Mouse (Mus musculus) thymus, adult 2 months (tissue): ENCODE results near the gene Sdk2. TPM values are rescaled to one million over a fixed set of nuclear protein-coding genes. Genes with fewer than 3 reads are reported as not detected.

Experiments used
- DNase-seq: peaks from one replicate; pipeline ENCODE4 v3.0.0; 2021
- H3K27ac ChIP-seq: fragments of 200-500 bp; 2 replicates; pipeline ENCODE4 v1.5.1; 2012; ENCODE audit warnings: low read length, control low read depth; ENCODE audit not compliant: control insufficient read depth, insufficient read depth
- H3K27me3 ChIP-seq: fragments of 200-500 bp; 2 replicates; pipeline ENCODE4 v1.6.1; 2012; ENCODE audit warnings: mild to moderate bottlenecking, low read length, moderate library complexity, mixed read lengths; ENCODE audit not compliant: control insufficient read depth, insufficient read depth
- H3K36me3 ChIP-seq: fragments of 200-500 bp; 2 replicates; pipeline ENCODE4 v1.6.1; 2012; ENCODE audit warnings: mild to moderate bottlenecking, low read length, moderate library complexity; ENCODE audit not compliant: control insufficient read depth, insufficient read depth
- H3K4me1 ChIP-seq: fragments of 200-500 bp; replicated peaks from 2 replicates; pipeline ENCODE4 v1.6.1; 2012; ENCODE audit warnings: low read length; ENCODE audit not compliant: control insufficient read depth, insufficient read depth
- H3K4me3 ChIP-seq: fragments of 200-500 bp; 2 replicates; pipeline ENCODE4 v1.5.1; 2012; ENCODE audit warnings: mild to moderate bottlenecking, low read length, control low read depth, moderate library complexity; ENCODE audit not compliant: control insufficient read depth, insufficient read depth
- CTCF ChIP-seq: fragments of 200-500 bp; IDR thresholded peaks from 2 replicates; pipeline ENCODE4 v1.5.1; 2012; ENCODE audit warnings: mild to moderate bottlenecking, control low read depth, low read length, moderate library complexity, borderline replicate concordance; ENCODE audit not compliant: control insufficient read depth, poor library complexity, insufficient read depth; ENCODE audit errors: extremely low read depth
- POLR2A ChIP-seq: fragments of 200-500 bp; IDR thresholded peaks from 2 replicates; pipeline ENCODE4 v1.6.1; 2012; ENCODE audit warnings: mild to moderate bottlenecking, low read length, control low read depth, moderate library complexity; ENCODE audit not compliant: control insufficient read depth, poor library complexity, insufficient read depth; ENCODE audit errors: extremely low read depth
- WGBS: fragments of 180-500 bp; shearing (Covaris S2); methylation state at CpG from one replicate; pipeline ENCODE4 v1.1.7; 2018; 5-methylcytosine and 5-hydroxymethylcytosine counted together
- polyA plus RNA-seq: library from polyadenylated mRNA; depleted of rRNA; stranded (reverse); fragments of >200 nt; gene quantifications from 2 replicates; pipeline ENCODE4 v1.2.3, GENCODE M21; 2012

Sdk2 gene
- polyA plus RNA-seq, 1 experiment = 1.4 TPM

DNA sequence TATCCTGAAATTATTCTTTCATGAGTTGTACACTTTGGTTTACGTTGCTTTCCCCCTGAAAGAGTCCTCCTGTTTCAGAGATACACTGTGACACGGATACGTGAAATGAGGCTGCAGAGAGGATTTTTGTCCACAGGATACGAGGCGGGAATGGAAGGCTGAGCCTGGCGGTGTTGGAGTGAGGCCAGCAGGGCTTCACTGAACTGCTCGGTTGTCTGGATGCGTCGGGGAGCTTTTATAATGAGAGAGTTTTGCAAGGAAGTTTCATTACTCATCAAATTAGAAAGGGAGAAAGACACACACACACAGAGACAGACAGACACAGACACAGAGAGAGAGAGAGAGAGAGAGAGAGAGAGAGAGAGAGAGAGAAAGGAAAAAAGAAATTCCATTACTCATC lies 13.8 kb upstream of the Sdk2 start:
- no peak overlapping the region for H3K4me3 ChIP-seq
- 85% methylated on average over 9 of the region's 9 CpGs for WGBS
- no peak for DNase-seq
- TF ChIP-seq CTCF (no peak), POLR2A (no peak)
- H3K27ac ChIP-seq = no peak overlapping the region
- no peaks in the 10 kb centered on the region for H3K36me3 ChIP-seq
- H3K4me1 ChIP-seq = no peaks in the 10 kb centered on the region
- H3K27me3 ChIP-seq = no peaks in the 10 kb centered on the region

DNA sequence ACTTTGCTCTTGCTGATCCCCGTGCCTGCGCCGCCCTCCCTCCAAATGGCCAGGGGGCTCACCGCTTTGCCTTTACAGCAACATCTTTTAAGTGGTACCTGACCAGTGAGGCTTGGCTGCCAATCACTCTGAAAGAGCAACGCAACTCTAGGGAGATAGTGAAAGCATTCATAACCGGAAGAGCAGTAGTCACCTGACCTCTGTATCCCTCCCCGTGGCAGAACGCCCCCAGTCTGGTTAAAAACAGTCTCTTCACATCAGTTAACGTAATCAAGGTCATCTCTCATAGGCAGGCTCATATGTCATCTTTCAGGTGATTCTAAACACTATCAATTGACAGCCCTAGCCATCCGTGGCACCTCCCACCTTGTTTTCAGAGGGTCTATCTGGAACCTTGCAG lies 5.8 kb upstream of the Sdk2 start:
- Histone ChIP-seq H3K27me3 (0 out of 2 replicates have a peak, but pooled peaks cover 3% of the 10 kb centered on the region), H3K4me3 (peak overlapping the region; percentile 26; the same call in 1 of the 2 replicates), H3K27ac (no peak overlapping the region), H3K4me1 (no peaks in the 10 kb centered on the region), H3K36me3 (no peaks in the 10 kb centered on the region)
- no peak for TF ChIP-seq POLR2A
- TF ChIP-seq CTCF = no peak
- WGBS = 76% methylated on average over 10 of the region's 10 CpGs
- no peak for DNase-seq

GRCm38 (mm10) chr11:114071998-114072397 lies 5.2 kb upstream of the Sdk2 start:
- Histone ChIP-seq H3K36me3 (no peaks in the 10 kb centered on the region), H3K27ac (no peak overlapping the region), H3K4me1 (no peaks in the 10 kb centered on the region), H3K4me3 (no peak overlapping the region), H3K27me3 (0 out of 2 replicates have a peak, but pooled peaks cover 3% of the 10 kb centered on the region)
- TF ChIP-seq POLR2A (no peak), CTCF (no peak)
- DNase-seq = peak; percentile 33
- 28% methylated on average over 8 of the region's 8 CpGs for WGBS

DNA sequence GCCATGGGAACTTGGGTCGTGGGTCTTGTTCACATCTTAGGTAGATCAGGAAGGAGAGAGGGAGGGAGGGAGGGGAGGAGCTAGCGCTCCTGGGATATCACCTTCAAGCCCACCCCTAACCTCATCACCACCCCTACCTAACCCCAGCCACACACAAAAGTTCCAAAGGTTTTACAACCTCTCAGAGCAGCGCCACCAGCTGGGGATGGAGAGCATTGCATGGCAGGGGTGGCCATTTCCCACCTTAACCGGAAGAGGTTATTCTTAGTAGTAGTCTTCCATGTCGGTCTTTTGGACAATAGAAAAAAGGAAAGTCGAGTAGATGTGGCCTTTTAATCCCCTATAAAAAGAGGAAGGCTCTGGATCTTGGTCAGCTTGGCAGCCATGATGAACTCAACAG lies 4.0 kb upstream of the Sdk2 start:
- no peak overlapping the region for H3K27ac ChIP-seq
- H3K27me3 ChIP-seq = peaks cover 6% of the 10 kb centered on the region; the same call in 1 of the 2 replicates
- DNase-seq = no peak
- no peaks in the 10 kb centered on the region for H3K4me1 ChIP-seq
- TF ChIP-seq POLR2A (no peak), CTCF (no peak)
- H3K36me3 ChIP-seq = no peaks in the 10 kb centered on the region
- WGBS = 62% methylated on average over 6 of the region's 6 CpGs
- H3K4me3 ChIP-seq = no peak overlapping the region

DNA sequence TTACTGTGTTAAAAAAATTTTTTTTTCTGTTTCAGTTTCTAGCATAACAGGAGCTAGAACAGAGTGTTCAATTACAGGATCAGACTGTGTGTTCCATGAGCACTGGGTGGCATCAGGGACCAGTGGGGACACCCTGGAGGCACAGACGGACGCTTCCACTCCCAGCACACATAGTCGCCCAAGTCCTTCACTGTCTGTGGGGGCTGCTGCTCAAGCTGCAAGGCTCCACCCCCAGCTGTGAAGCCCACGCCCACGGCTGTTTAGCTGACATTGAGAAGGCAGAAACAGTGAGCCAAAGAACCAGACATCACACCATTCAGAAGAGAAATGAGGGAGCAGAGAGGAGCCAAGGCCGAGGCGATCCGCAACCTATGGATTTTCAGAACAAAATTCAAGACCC lies 3.3 kb upstream of the Sdk2 start:
- Histone ChIP-seq H3K4me1 (no peaks in the 10 kb centered on the region), H3K36me3 (no peaks in the 10 kb centered on the region), H3K27me3 (peaks cover 10% of the 10 kb centered on the region; the same call in 1 of the 2 replicates), H3K4me3 (no peak overlapping the region), H3K27ac (no peak overlapping the region)
- TF ChIP-seq POLR2A = no peak
- no peak for TF ChIP-seq CTCF
- no peak for DNase-seq
- 71% methylated on average over 8 of the region's 8 CpGs for WGBS

DNA sequence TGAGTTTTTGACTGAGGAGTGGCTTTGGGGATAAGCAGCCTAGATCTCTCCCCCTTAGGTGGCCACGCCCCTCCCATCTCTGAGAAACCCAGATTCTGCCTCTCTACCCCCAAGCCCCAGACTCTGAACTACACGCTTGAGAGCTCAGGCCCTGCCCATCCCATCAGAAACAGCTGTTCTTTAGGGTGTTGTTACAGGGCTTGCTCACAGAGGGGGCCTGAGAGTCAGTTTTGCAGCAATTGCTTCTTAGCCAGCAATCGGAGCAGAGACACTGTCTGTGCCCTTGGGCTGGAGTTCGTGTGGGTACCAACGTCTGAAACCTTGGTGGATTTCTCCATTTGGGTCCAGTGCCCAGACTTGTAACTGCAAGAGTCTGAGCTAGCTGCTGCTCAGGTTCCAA lies 1.5 kb upstream of the Sdk2 start:
- 10% methylated on average over 5 of the region's 5 CpGs for WGBS
- Histone ChIP-seq H3K36me3 (no peaks in the 10 kb centered on the region), H3K4me1 (no peaks in the 10 kb centered on the region), H3K27ac (no peak overlapping the region), H3K4me3 (no peak overlapping the region), H3K27me3 (peaks cover 10% of the 10 kb centered on the region; the same call in 1 of the 2 replicates)
- TF ChIP-seq CTCF (no peak), POLR2A (no peak)
- DNase-seq = no peak
